Mouse (Mus musculus): Measurements from ENCODE around the gene Olfr790. TPM values are rescaled to one million over a fixed set of nuclear protein-coding genes. Genes with fewer than 3 reads are reported as not detected.

Gene Olfr790
- not detected in 2 replicates for polyA plus RNA-seq (2012; rRNA removed)

GRCm38 (mm10) chr10:129498192-129498591 is at the start of gene Olfr790:
TSS of gene Olfr790 (plus strand) at chr10:129498492.

GRCm38 (mm10) chr10:129461562-129461961 is 36.7 kb upstream of the Olfr790 start, which contains the start of gene Olfr787:
TSS of gene Olfr787 (plus strand) at chr10:129461862.

GRCm38 (mm10) chr10:129470698-129471097 is 27.6 kb upstream of the Olfr790 start, which contains the start of gene Olfr788:
TSS of gene Olfr788 (plus strand) at chr10:129470998.

GRCm38 (mm10) chr10:129484452-129484851 is 13.8 kb upstream of the Olfr790 start, which contains the start of gene Olfr789:
TSS of gene Olfr789 (plus strand) at chr10:129484752.

GRCm38 (mm10) chr10:129521492-129521891 is 23.2 kb downstream of the Olfr790 start, which contains the start of gene Olfr791:
TSS of gene Olfr791 (plus strand) at chr10:129521792.

GRCm38 (mm10) chr10:129538862-129539261 is 40.6 kb downstream of the Olfr790 start, which contains the start of gene Olfr792:
TSS of gene Olfr792 (plus strand) at chr10:129539162.

Other genes starting within 250 kb of the Olfr790 start
- gene Olfr776, start 239.4 kb upstream of the Olfr790 start, polyA plus RNA-seq (2012; rRNA removed) = not detected in 2 replicates
- gene Olfr777, start 227.0 kb upstream of the Olfr790 start, polyA plus RNA-seq (2012; rRNA removed) = not detected in 2 replicates
- not detected in 2 replicates for gene Olfr780, start 180.4 kb upstream of the Olfr790 start, polyA plus RNA-seq (2012; rRNA removed)
- gene Olfr781, start 169.6 kb upstream of the Olfr790 start, polyA plus RNA-seq (2012; rRNA removed) = not detected in 2 replicates
- not detected in 2 replicates for gene Olfr782, start 149.6 kb upstream of the Olfr790 start, polyA plus RNA-seq (2012; rRNA removed)
- 0.05 TPM in 1 of 2 replicates, not detected in the other for gene Olfr784, start 114.4 kb upstream of the Olfr790 start, polyA plus RNA-seq (2012; rRNA removed)
- gene Olfr785, start 93.1 kb upstream of the Olfr790 start, polyA plus RNA-seq (2012; rRNA removed) = not detected in 2 replicates
- gene Olfr786, start 71.2 kb upstream of the Olfr790 start, polyA plus RNA-seq (2012; rRNA removed) = not detected in 2 replicates
- gene Olfr787, start 36.6 kb upstream of the Olfr790 start, polyA plus RNA-seq (2012; rRNA removed) = not detected in 2 replicates
- not detected in 2 replicates for gene Olfr788, start 27.5 kb upstream of the Olfr790 start, polyA plus RNA-seq (2012; rRNA removed)
- gene Olfr789, start 13.7 kb upstream of the Olfr790 start, polyA plus RNA-seq (2012; rRNA removed) = not detected in 2 replicates
- gene Olfr791, start 23.3 kb downstream of the Olfr790 start, polyA plus RNA-seq (2012; rRNA removed) = not detected in 2 replicates
- not detected in 2 replicates for gene Olfr792, start 40.7 kb downstream of the Olfr790 start, polyA plus RNA-seq (2012; rRNA removed)
- gene Olfr794, start 69.2 kb downstream of the Olfr790 start, polyA plus RNA-seq (2012; rRNA removed) = not detected in 2 replicates
- not detected in 2 replicates for gene Olfr796, start 114.1 kb downstream of the Olfr790 start, polyA plus RNA-seq (2012; rRNA removed)
- not detected in 2 replicates for gene Olfr798, start 129.4 kb downstream of the Olfr790 start, polyA plus RNA-seq (2012; rRNA removed)
- not detected in 2 replicates for gene Olfr799, start 139.0 kb downstream of the Olfr790 start, polyA plus RNA-seq (2012; rRNA removed)
- not detected in 2 replicates for gene Olfr800, start 159.2 kb downstream of the Olfr790 start, polyA plus RNA-seq (2012; rRNA removed)
- not detected in 2 replicates for gene Olfr801, start 175.4 kb downstream of the Olfr790 start, polyA plus RNA-seq (2012; rRNA removed)
- not detected in 2 replicates for gene Olfr802, start 189.7 kb downstream of the Olfr790 start, polyA plus RNA-seq (2012; rRNA removed)
- gene Olfr803, start 195.8 kb downstream of the Olfr790 start, polyA plus RNA-seq (2012; rRNA removed) = not detected in 2 replicates
- not detected in 2 replicates for gene Olfr804, start 204.7 kb downstream of the Olfr790 start, polyA plus RNA-seq (2012; rRNA removed)
- gene Olfr805, start 230.9 kb downstream of the Olfr790 start, polyA plus RNA-seq (2012; rRNA removed) = not detected in 2 replicates
- not detected in 2 replicates for gene Olfr806, start 243.4 kb downstream of the Olfr790 start, polyA plus RNA-seq (2012; rRNA removed)

All from ovary, adult 2 months (tissue).